Mouse (Mus musculus): ENCODE measurements at regions not wholly inside any gene's neighbourhood (a gene's known extent, or its start where the extent isn't known, plus 50 kb on each side); places are given as distances from the start of the nearest gene placed in this dataset.

DNA sequence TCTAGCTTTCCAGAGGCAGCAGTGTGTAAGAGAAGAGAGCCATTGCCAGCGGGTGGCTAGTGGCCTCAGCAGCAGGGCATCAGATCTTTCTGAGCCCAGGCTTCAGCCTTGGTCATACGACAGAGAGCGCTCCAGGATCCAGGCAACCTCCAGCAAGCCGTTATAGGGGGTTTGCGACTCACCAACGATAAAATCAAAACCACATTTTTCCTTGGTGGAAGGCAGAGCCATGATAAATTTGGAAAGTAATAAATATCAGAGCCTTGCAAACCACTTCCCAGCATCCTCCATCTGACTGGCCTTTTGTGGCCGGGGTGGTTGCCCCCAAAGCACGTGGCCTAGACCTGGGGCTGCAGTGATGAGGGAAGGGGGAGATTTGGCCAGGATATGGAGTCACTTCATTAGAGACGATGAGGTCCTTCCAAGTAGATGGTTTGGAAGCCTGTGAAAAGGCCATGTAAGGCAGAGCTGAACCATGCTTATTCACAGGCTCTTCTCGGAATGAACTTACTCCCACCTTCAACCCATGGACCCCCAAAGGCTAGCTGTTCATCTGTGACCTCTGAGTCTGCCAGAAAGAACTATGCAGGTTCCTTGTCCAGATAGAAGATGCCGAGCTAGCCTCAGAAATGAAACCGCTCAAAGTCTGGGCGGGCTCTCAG is 110.9 kb downstream of the Ptpn20 start:
- TF ChIP-seq POLR2A (IDR thresholded peaks at IDR 0.05; ENCODE audit: control insufficient read depth, low read depth, low read length) (no peak), CTCF (IDR thresholded peaks at IDR 0.05; ENCODE audit: control insufficient read depth, insufficient read depth, insufficient replicate concordance, low read depth, low read length) (no peak)

Measured in testis, adult 2 months (tissue).